Mouse (Mus musculus): ENCODE measurements around the gene Nup188. TPM values are rescaled to one million over a fixed set of nuclear protein-coding genes. Genes with fewer than 3 reads are reported as not detected.

Gene Nup188
- total and polyA plus RNA-seq, 2 experiments from 2014 or later: 14.1 to 29.3 TPM

DNA sequence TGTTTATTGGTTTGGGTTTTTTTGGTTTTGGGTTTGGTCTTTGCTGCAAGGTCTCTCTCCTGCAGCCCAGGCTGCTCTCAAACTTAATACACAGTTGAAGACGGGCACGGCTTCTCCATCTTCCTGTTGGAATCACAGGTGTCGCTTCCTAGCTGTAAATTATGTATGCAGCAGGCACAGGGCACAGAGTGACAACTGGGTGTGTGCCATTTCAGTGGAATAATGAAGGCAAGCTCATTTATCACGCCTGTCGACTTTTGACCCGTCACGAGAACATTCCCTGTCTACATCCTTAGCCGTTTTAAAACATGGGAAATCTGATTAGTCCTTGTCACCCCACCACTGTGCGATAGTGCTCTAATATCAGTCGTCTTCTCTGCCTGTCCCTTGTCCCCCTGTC, 74.4 kb downstream of the Nup188 start:
- TF ChIP-seq CTCF (IDR thresholded peaks at IDR 0.05; ENCODE audit: low read depth): no peak
- WGBS: 81% methylated on average over 10 of the region's 10 CpGs
- H3K27me3 ChIP-seq (ENCODE audit: insufficient read depth, low read length): no peaks in the 10 kb centered on the region
- no peaks in the 10 kb centered on the region for H3K36me3 ChIP-seq (ENCODE audit: insufficient read depth)
- H3K4me1 ChIP-seq (ENCODE audit: insufficient read depth): peaks cover 16% of the 10 kb centered on the region
- ATAC-seq (no peak), DNase-seq (no peak)
- no peak overlapping the region for H3K9ac ChIP-seq
- H3K4me2 ChIP-seq (ENCODE audit: low read depth): no peak overlapping the region
- no peak overlapping the region for H3K27ac ChIP-seq (ENCODE audit: low read depth, low read length)
- no peak overlapping the region for H3K4me3 ChIP-seq (ENCODE audit: low read depth, low read length)
- H3K9me3 ChIP-seq (ENCODE audit: low read length): no peaks in the 10 kb centered on the region

DNA sequence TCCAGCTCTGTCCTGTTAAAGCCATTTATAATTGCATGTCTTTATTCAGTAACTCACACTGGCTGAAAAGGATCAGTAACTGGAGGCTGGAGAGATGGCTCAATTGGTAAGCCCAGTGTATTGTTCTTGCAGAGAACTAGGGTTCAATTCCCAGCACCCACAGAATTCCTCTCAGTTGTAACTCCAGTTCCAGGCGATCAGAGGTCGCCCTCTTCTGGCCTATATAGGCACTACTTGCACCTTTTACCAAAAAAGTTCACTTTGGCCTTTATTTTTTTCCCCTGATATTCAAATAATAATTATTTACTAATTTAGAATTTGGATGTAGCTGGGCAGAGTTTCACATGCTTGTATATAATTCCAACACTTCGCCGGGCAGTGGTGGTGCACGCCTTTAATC, 76.7 kb downstream of the Nup188 start:
- WGBS: 79% methylated on average over 5 of the region's 5 CpGs
- Histone ChIP-seq H3K36me3 (ENCODE audit: insufficient read depth) (peaks cover 8% of the 10 kb centered on the region), H3K9ac (no peak overlapping the region), H3K9me3 (ENCODE audit: low read length) (no peaks in the 10 kb centered on the region), H3K4me2 (ENCODE audit: low read depth) (no peak overlapping the region), H3K4me3 (ENCODE audit: low read depth, low read length) (no peak overlapping the region), H3K27ac (ENCODE audit: low read depth, low read length) (no peak overlapping the region), H3K4me1 (ENCODE audit: insufficient read depth) (peaks cover 15% of the 10 kb centered on the region), H3K27me3 (ENCODE audit: insufficient read depth, low read length) (no peaks in the 10 kb centered on the region)
- no peak for TF ChIP-seq CTCF (IDR thresholded peaks at IDR 0.05; ENCODE audit: low read depth)
- ATAC-seq: no peak
- no peak for DNase-seq

DNA sequence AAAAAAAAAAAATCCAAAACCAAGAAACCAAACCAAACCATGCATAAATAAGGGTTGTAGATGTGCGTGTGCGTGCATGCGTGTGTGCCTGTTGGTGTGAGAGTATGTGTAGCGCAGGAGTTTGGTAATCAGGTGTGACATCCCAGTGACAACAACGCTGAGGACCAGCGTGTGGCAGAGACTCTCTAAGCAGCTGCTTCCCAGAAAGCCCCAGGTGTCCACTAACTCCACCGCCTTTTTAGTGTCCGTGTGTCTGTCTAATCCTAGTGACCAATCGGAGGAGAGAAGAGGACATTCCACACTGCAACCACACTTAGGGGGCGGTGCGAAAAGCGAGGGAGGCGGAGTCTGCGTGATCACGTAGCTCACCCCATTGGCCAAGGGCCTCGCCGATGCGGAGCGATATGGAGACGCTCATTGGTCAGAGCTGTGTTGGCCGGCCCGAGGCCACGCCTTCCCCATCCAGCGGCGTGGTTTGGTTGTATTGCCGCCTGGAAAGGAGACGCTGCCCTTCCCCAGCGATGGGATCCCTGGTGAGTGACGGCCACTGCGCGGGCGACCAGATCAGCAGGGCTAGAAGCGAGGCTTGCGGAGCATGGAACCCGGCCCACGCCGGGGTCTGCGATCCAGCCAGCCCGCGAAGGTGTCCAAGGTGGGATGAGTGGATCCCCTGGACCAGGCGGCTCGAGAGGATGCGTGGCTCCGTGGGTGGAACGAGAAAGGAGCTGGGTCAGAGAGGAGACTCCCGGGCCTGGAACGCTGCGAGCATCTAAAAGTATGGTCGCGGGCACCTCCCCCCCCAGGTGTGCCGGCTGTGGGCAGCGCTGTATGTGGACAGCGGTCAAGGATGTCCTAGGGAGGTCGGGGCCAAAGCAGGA, 77.8 kb downstream of the Nup188 start, which contains the start of gene Miga2:
Miga2 (plus strand) TSS at position 461 of the 878 bp plus-strand sequence.
- no peak for TF ChIP-seq CTCF (IDR thresholded peaks at IDR 0.05; ENCODE audit: low read depth)
- WGBS: under 1% methylated on average over 54 of the region's 54 CpGs
- DNase-seq: peak; percentile 99
- Histone ChIP-seq H3K4me3 (ENCODE audit: low read depth, low read length) (peak within 1 kb of the TSS; percentile 64), H3K4me2 (ENCODE audit: low read depth) (peak within 1 kb of the TSS; percentile 91), H3K4me1 (ENCODE audit: insufficient read depth) (peaks cover 6% of the 10 kb centered on the region), H3K9ac (peak within 1 kb of the TSS; percentile 65), H3K27ac (ENCODE audit: low read depth, low read length) (0 out of 2 replicates have a peak within 1 kb of the TSS, but pooled peaks have one; percentile 6), H3K9me3 (ENCODE audit: low read length) (no peaks in the 10 kb centered on the region), H3K27me3 (ENCODE audit: insufficient read depth, low read length) (no peaks in the 10 kb centered on the region), H3K36me3 (ENCODE audit: insufficient read depth) (peaks cover 19% of the 10 kb centered on the region)
- ATAC-seq: peak; percentile 99

DNA sequence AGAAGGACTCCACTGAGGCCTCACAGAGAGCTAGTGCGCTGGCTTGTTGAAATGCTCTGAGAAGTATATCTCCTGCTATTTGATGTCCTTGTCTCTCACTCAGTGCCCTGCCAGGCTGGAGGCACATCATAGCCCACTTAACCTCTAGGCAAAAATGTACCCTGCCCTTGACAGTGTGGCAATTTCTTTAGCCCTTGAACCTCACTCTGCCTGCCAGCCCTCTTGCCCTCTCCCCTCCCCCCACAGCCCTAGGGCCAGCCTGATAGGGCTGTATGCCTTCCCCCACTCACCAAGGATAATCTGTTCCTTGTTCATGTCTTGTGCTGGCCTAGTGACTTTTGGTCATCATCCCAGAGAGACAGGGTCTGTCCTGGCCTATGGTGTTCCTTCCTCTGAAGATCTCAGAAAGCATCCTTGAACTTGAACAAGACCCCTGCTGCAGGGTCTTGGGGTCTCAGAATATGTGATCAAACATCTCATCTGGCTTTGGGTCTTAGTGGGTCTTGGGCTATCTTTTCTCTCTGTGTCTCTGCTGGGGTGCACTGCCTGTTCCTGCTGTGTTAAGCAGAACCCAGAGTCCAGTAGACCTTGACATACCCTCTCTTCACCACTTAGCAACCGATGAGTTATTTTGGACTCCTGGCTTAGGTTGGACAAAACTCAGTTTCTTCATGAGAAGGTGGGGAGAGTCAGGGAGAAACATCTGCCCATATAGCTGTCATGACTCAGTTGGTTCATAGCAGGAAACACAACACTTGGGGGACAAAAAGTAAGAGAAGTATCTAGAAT, 79.3 kb downstream of the Nup188 start:
- H3K27ac ChIP-seq (ENCODE audit: low read depth, low read length): no peak overlapping the region
- WGBS: 87% methylated on average over 2 of the region's 2 CpGs
- peak overlapping the region; percentile 65 for H3K9ac ChIP-seq
- no peak overlapping the region for H3K4me3 ChIP-seq (ENCODE audit: low read depth, low read length)
- ATAC-seq: no peak
- H3K4me2 ChIP-seq (ENCODE audit: low read depth): peak overlapping the region; percentile 91
- no peak for TF ChIP-seq CTCF (IDR thresholded peaks at IDR 0.05; ENCODE audit: low read depth)
- H3K36me3 ChIP-seq (ENCODE audit: insufficient read depth): peaks cover 34% of the 10 kb centered on the region
- no peaks in the 10 kb centered on the region for H3K27me3 ChIP-seq (ENCODE audit: insufficient read depth, low read length)
- H3K4me1 ChIP-seq (ENCODE audit: insufficient read depth): peaks cover 6% of the 10 kb centered on the region
- H3K9me3 ChIP-seq (ENCODE audit: low read length): no peaks in the 10 kb centered on the region
- no peak for DNase-seq

DNA sequence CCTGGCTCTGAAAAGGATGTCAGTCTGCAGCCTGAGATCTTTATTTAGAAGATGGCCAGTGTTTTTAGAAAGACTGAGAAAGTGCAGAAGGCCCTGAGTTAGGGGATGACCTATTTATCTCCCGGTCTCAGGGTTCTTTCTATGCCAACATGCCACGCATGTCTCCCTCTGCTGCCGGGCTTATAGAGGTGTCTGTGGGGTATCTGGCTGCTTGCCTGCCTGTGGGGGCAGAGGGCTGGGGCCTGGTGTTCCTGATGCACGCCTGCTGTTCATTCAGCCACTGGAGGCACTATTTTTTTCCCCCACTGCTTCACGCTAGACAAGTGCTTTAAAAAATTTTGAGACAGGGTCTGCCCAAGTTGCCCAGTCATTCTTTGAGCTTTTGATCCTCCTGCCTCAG, 80.0 kb downstream of the Nup188 start:
- no peak for TF ChIP-seq CTCF (IDR thresholded peaks at IDR 0.05; ENCODE audit: low read depth)
- no peak for ATAC-seq
- Histone ChIP-seq H3K4me3 (ENCODE audit: low read depth, low read length) (no peak overlapping the region), H3K36me3 (ENCODE audit: insufficient read depth) (peaks cover 41% of the 10 kb centered on the region), H3K27me3 (ENCODE audit: insufficient read depth, low read length) (no peaks in the 10 kb centered on the region), H3K4me2 (ENCODE audit: low read depth) (no peak overlapping the region), H3K4me1 (ENCODE audit: insufficient read depth) (peaks cover 6% of the 10 kb centered on the region), H3K9ac (no peak overlapping the region), H3K9me3 (ENCODE audit: low read length) (no peaks in the 10 kb centered on the region), H3K27ac (ENCODE audit: low read depth, low read length) (no peak overlapping the region)
- 67% methylated on average over 5 of the region's 5 CpGs for whole genome bisulfite sequencing
- DNase-seq: no peak

DNA sequence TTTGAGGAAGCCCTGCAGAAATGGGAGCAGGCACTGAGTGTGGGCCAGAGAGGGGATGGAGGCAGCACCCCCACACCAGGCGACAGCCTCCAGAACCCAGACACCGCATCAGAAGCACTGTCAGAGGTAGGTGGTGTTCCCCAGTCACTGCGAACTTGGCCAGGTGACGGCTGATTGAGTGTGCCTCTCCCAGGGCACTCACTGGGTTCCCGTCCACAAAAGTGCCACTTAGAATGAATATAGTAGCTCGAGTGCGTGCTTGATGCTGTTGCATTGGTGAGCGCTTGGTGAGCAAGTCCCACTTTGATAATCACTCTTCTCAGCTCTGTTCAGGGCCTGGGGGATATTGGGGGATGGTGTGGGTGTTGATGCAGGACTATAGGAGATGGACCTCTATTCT, 85.3 kb downstream of the Nup188 start:
- no peak overlapping the region for H3K27ac ChIP-seq (ENCODE audit: low read depth, low read length)
- ATAC-seq (no peak), DNase-seq (no peak)
- H3K9me3 ChIP-seq (ENCODE audit: low read length): no peaks in the 10 kb centered on the region
- H3K27me3 ChIP-seq (ENCODE audit: insufficient read depth, low read length): no peaks in the 10 kb centered on the region
- WGBS: 98% methylated on average over 8 of the region's 8 CpGs
- peaks cover 77% of the 10 kb centered on the region for H3K36me3 ChIP-seq (ENCODE audit: insufficient read depth)
- H3K4me1 ChIP-seq (ENCODE audit: insufficient read depth): no peaks in the 10 kb centered on the region
- H3K4me3 ChIP-seq (ENCODE audit: low read depth, low read length): no peak overlapping the region
- TF ChIP-seq CTCF (IDR thresholded peaks at IDR 0.05; ENCODE audit: low read depth): no peak
- no peak overlapping the region for H3K4me2 ChIP-seq (ENCODE audit: low read depth)
- no peak overlapping the region for H3K9ac ChIP-seq

DNA sequence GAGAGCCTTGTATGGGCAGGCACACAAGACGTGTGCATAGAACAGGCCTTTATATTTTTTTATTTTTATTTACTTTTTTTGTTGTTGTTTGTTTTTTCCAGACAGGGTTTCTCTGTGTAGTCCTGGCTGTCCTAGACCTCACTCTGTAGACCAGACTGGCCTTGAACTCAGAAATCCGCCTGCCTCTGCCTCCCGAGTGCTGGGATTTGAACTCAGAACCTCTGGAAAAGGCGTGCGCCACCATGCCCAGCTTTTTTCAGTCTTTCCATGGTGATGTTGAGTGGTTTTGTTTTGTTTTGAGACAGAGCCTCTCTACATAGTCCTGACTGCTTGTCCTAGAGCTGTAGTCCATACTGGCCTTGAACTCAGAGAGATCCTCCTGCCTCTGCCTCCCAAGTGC, 86.5 kb downstream of the Nup188 start:
- peaks cover 80% of the 10 kb centered on the region for H3K36me3 ChIP-seq (ENCODE audit: insufficient read depth)
- H3K4me1 ChIP-seq (ENCODE audit: insufficient read depth): no peaks in the 10 kb centered on the region
- no peaks in the 10 kb centered on the region for H3K9me3 ChIP-seq (ENCODE audit: low read length)
- no peak overlapping the region for H3K4me3 ChIP-seq (ENCODE audit: low read depth, low read length)
- H3K27ac ChIP-seq (ENCODE audit: low read depth, low read length): no peak overlapping the region
- no peak overlapping the region for H3K4me2 ChIP-seq (ENCODE audit: low read depth)
- no peak for TF ChIP-seq CTCF (IDR thresholded peaks at IDR 0.05; ENCODE audit: low read depth)
- 98% methylated on average over 5 of the region's 5 CpGs for WGBS
- ATAC-seq (no peak), DNase-seq (no peak)
- no peaks in the 10 kb centered on the region for H3K27me3 ChIP-seq (ENCODE audit: insufficient read depth, low read length)
- no peak overlapping the region for H3K9ac ChIP-seq
